Mouse (Mus musculus): ENCODE data around the gene Rhbdl3. TPM values are rescaled to one million over a fixed set of nuclear protein-coding genes. Genes with fewer than 3 reads are reported as not detected.

Rhbdl3 gene
- total and polyA plus RNA-seq, 3 experiments, result 6.8 to 11.1 (median 9.4) TPM

GRCm38 (mm10) chr11:80284641-80285040, 16.1 kb upstream of the Rhbdl3 start:
- intact Hi-C loops (cut with DNase I), result no loop called here
- H3K4me1 ChIP-seq (ENCODE audit: control insufficient read depth, insufficient read depth, low read length), result peaks cover 3% of the 10 kb centered on the region
- TF ChIP-seq EP300 (IDR thresholded peaks at IDR 0.05; ENCODE audit: insufficient read depth, low read depth, low read length), result peak; percentile 29; the same call in 1 of the 2 replicates
- TF ChIP-seq CTCF (IDR thresholded peaks at IDR 0.05), result no peak
- TF ChIP-seq POLR2A (IDR thresholded peaks at IDR 0.05; ENCODE audit: insufficient read depth, low read depth, low read length), result no peak
- no peak overlapping the region for H3K9ac ChIP-seq (ENCODE audit: low read depth, low read length)
- H3K27ac ChIP-seq, result peak overlapping the region; percentile 54
- DNase-seq, result peak; percentile 29 to 60
- no peaks in the 10 kb centered on the region for H3K27me3 ChIP-seq (ENCODE audit: control insufficient read depth, insufficient read depth, low read length)
- no peaks in the 10 kb centered on the region for H3K36me3 ChIP-seq (ENCODE audit: control insufficient read depth, insufficient read depth, low read length)
- 6% methylated on average over 6 of the region's 6 CpGs for WGBS
- no peak overlapping the region for H3K4me3 ChIP-seq
- H3K79me2 ChIP-seq (replicated peaks; ENCODE audit: control insufficient read depth, insufficient read depth, low read length), result no peaks in the 10 kb centered on the region

- peak; percentile 59 to 76 for DNase-seq
- H3K27me3 ChIP-seq (ENCODE audit: control insufficient read depth, insufficient read depth, low read length), result no peaks in the 10 kb centered on the region
- H3K9ac ChIP-seq (ENCODE audit: low read depth, low read length), result no peak overlapping the region
- H3K36me3 ChIP-seq (ENCODE audit: control insufficient read depth, insufficient read depth, low read length), result no peaks in the 10 kb centered on the region
- TF ChIP-seq CTCF (IDR thresholded peaks at IDR 0.05), result peak; percentile 94
- peak; percentile 74 for TF ChIP-seq EP300 (IDR thresholded peaks at IDR 0.05; ENCODE audit: insufficient read depth, low read depth, low read length)
- TF ChIP-seq POLR2A (IDR thresholded peaks at IDR 0.05; ENCODE audit: insufficient read depth, low read depth, low read length), result no peak
- peaks cover 5% of the 10 kb centered on the region for H3K4me1 ChIP-seq (ENCODE audit: control insufficient read depth, insufficient read depth, low read length)
- WGBS, result 10% methylated on average over 5 of the region's 5 CpGs
- no peak overlapping the region for H3K27ac ChIP-seq
- no peaks in the 10 kb centered on the region for H3K79me2 ChIP-seq (replicated peaks; ENCODE audit: control insufficient read depth, insufficient read depth, low read length)
- intact Hi-C loops (cut with DNase I), result loop anchor here (1.0 to 2.0 kb wide), 2 partner anchors 14 to 65 kb away; partner anchors contain the start of gene Rhbdl3
- no peak overlapping the region for H3K4me3 ChIP-seq
Observed at GRCm38 (mm10) chr11:80287150-80287549, 13.6 kb upstream of the Rhbdl3 start.

GRCm38 (mm10) chr11:80289701-80290445, 10.8 kb upstream of the Rhbdl3 start:
- Histone ChIP-seq H3K27me3 (ENCODE audit: control insufficient read depth, insufficient read depth, low read length) (no peaks in the 10 kb centered on the region), H3K36me3 (ENCODE audit: control insufficient read depth, insufficient read depth, low read length) (no peaks in the 10 kb centered on the region), H3K27ac (no peak overlapping the region), H3K79me2 (replicated peaks; ENCODE audit: control insufficient read depth, insufficient read depth, low read length) (no peaks in the 10 kb centered on the region), H3K9ac (ENCODE audit: low read depth, low read length) (peak overlapping the region; percentile 7; the same call in 1 of the 2 replicates), H3K4me3 (peak overlapping the region; percentile 46), H3K4me1 (ENCODE audit: control insufficient read depth, insufficient read depth, low read length) (peaks cover 7% of the 10 kb centered on the region)
- no peak for TF ChIP-seq CTCF (IDR thresholded peaks at IDR 0.05)
- no peak for TF ChIP-seq EP300 (IDR thresholded peaks at IDR 0.05; ENCODE audit: insufficient read depth, low read depth, low read length)
- no peak for TF ChIP-seq POLR2A (IDR thresholded peaks at IDR 0.05; ENCODE audit: insufficient read depth, low read depth, low read length)
- intact Hi-C loops (cut with DNase I), result no loop called here
- WGBS, result 1% methylated on average over 23 of the region's 23 CpGs
- peak; percentile 54 to 57 for DNase-seq

- no peak for DNase-seq
- Histone ChIP-seq H3K27ac (no peak overlapping the region), H3K4me1 (ENCODE audit: control insufficient read depth, insufficient read depth, low read length) (peaks cover 9% of the 10 kb centered on the region), H3K79me2 (replicated peaks; ENCODE audit: control insufficient read depth, insufficient read depth, low read length) (no peaks in the 10 kb centered on the region), H3K9ac (ENCODE audit: low read depth, low read length) (no peak overlapping the region), H3K27me3 (ENCODE audit: control insufficient read depth, insufficient read depth, low read length) (no peaks in the 10 kb centered on the region), H3K36me3 (ENCODE audit: control insufficient read depth, insufficient read depth, low read length) (no peaks in the 10 kb centered on the region), H3K4me3 (no peak overlapping the region)
- intact Hi-C loops (cut with DNase I), result no loop called here
- 70% methylated on average over 2 of the region's 2 CpGs for WGBS
- TF ChIP-seq CTCF (IDR thresholded peaks at IDR 0.05), result peak; percentile 22; the same call in 1 of the 2 replicates
- no peak for TF ChIP-seq POLR2A (IDR thresholded peaks at IDR 0.05; ENCODE audit: insufficient read depth, low read depth, low read length)
Observed at GRCm38 (mm10) chr11:80291004-80291403, 9.7 kb upstream of the Rhbdl3 start.

- no peak overlapping the region for H3K4me3 ChIP-seq
- H3K36me3 ChIP-seq (ENCODE audit: control insufficient read depth, insufficient read depth, low read length), result no peaks in the 10 kb centered on the region
- H3K4me1 ChIP-seq (ENCODE audit: control insufficient read depth, insufficient read depth, low read length), result peaks cover 9% of the 10 kb centered on the region
- H3K27me3 ChIP-seq (ENCODE audit: control insufficient read depth, insufficient read depth, low read length), result no peaks in the 10 kb centered on the region
- TF ChIP-seq CTCF (IDR thresholded peaks at IDR 0.05), result no peak
- no peak for TF ChIP-seq POLR2A (IDR thresholded peaks at IDR 0.05; ENCODE audit: insufficient read depth, low read depth, low read length)
- no peak for TF ChIP-seq EP300 (IDR thresholded peaks at IDR 0.05; ENCODE audit: insufficient read depth, low read depth, low read length)
- no peak overlapping the region for H3K27ac ChIP-seq
- intact Hi-C loops (cut with DNase I), result no loop called here
- DNase-seq, result no peak
- no peaks in the 10 kb centered on the region for H3K79me2 ChIP-seq (replicated peaks; ENCODE audit: control insufficient read depth, insufficient read depth, low read length)
- H3K9ac ChIP-seq (ENCODE audit: low read depth, low read length), result no peak overlapping the region
- 80% methylated on average over 7 of the region's 7 CpGs for WGBS
Observed at GRCm38 (mm10) chr11:80292463-80292862, 8.2 kb upstream of the Rhbdl3 start.

GRCm38 (mm10) chr11:80295066-80295465, 5.6 kb upstream of the Rhbdl3 start:
- WGBS, result 37% methylated on average over 9 of the region's 9 CpGs
- H3K4me3 ChIP-seq, result no peak overlapping the region
- TF ChIP-seq CTCF (IDR thresholded peaks at IDR 0.05) (no peak), EP300 (IDR thresholded peaks at IDR 0.05; ENCODE audit: insufficient read depth, low read depth, low read length) (no peak), POLR2A (IDR thresholded peaks at IDR 0.05; ENCODE audit: insufficient read depth, low read depth, low read length) (no peak)
- H3K27me3 ChIP-seq (ENCODE audit: control insufficient read depth, insufficient read depth, low read length), result no peaks in the 10 kb centered on the region
- H3K4me1 ChIP-seq (ENCODE audit: control insufficient read depth, insufficient read depth, low read length), result peaks cover 6% of the 10 kb centered on the region
- H3K79me2 ChIP-seq (replicated peaks; ENCODE audit: control insufficient read depth, insufficient read depth, low read length), result no peaks in the 10 kb centered on the region
- H3K9ac ChIP-seq (ENCODE audit: low read depth, low read length), result no peak overlapping the region
- H3K27ac ChIP-seq, result no peak overlapping the region
- H3K36me3 ChIP-seq (ENCODE audit: control insufficient read depth, insufficient read depth, low read length), result no peaks in the 10 kb centered on the region
- intact Hi-C loops (cut with DNase I), result no loop called here
- no peak for DNase-seq
